Mouse (Mus musculus) natural killer cell, adult 2 months (primary cell): ENCODE data around the gene Anapc2.

ENCODE experiments used
- DNase-seq, 2 experiments: peaks; one replicate each; pipeline ENCODE4 v3.0.0; 2022; ENCODE audit warnings: low spot score in 2 of 2

Gene Anapc2

GRCm38 (mm10) chr2:25271827-25272511 is at the start of gene Anapc2, which contains the start of gene Ssna1:
Gene Anapc2, plus strand, starts transcription at chr2:25272478.
Gene Ssna1, minus strand, starts transcription at chr2:25272438.
- DNase-seq = peak; percentile 96 to 97

GRCm38 (mm10) chr2:25223681-25224491 is 48.4 kb upstream of the Anapc2 start:
- no peak for DNase-seq

- DNase-seq = no peak
Measured at GRCm38 (mm10) chr2:25224492-25224765, 47.8 kb upstream of the Anapc2 start, which contains the start of gene Tubb4b. Gene Tubb4b, minus strand, starts transcription at chr2:25224702.

GRCm38 (mm10) chr2:25224766-25225752 is 47.2 kb upstream of the Anapc2 start:
- peak; percentile 99 for DNase-seq

GRCm38 (mm10) chr2:25225811-25226379 is 46.4 kb upstream of the Anapc2 start:
- no peak for DNase-seq

GRCm38 (mm10) chr2:25226864-25227263 is 45.4 kb upstream of the Anapc2 start:
- no peak for DNase-seq

DNA sequence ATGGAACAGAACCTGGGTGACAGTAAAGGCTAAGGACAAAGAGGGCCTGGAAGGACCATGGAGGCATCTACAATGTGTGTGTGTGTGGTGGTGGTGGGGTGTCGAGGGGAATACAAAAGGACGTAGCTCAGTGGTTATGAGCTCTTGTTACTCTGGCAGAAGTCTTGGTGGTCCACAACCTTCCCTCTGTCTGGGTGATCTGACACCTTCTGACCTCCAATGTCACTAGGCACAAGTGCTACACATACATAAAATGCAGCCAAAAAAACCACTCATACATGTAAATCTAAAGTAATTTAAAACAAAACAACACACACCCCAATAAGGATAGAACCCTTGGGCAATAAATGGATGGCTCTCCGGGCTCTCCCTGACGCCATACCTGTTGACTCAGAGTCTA is 44.9 kb upstream of the Anapc2 start:
- DNase-seq = no peak

- peak; percentile 91 for DNase-seq
Measured at GRCm38 (mm10) chr2:25228431-25228889, 43.8 kb upstream of the Anapc2 start.

- no peak for DNase-seq
Measured at GRCm38 (mm10) chr2:25228995-25229530, 43.2 kb upstream of the Anapc2 start.

DNA sequence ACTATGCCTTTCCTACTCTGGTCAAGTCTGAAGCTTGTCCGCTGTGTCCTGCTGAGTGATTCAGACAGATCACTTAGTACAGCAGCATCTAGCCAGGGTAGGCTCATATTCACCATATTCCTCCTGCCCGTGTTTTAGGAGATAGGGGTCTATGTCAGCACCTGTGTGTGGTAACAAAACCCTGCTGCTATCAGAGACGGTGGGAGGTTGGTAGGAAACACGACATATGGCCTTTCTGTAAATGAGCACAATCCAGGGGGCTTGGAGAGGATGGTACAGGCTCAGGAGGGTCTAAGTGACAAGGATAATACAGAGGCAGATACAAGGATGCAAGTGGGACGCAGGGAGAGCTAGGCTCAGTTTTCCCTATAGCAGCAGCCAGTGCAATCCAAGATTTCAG is 42.7 kb upstream of the Anapc2 start:
- DNase-seq = no peak

- DNase-seq = no peak
Measured at GRCm38 (mm10) chr2:25230581-25230980, 41.7 kb upstream of the Anapc2 start.

GRCm38 (mm10) chr2:25231038-25231437 is 41.2 kb upstream of the Anapc2 start:
- no peak for DNase-seq

DNA sequence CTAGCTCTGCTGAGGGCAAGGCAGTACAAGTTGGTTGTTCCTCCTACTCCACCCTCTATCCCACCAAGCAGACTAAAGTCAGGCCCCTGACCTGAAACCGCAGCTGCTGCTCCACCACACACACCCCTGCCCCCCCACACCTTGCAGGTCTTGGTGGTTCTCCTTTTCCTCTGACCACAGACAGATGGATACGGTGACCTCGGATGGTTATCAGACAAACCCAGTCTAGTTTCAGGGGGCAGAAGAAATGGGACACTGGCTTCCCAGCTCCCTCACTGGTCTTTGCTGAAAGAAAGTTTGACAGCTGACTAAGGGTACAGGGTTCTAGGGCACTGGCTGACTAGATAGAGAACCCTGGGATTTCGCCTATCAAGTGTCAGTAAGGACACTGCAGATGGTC is 38.9 kb upstream of the Anapc2 start:
- DNase-seq = no peak

GRCm38 (mm10) chr2:25234050-25234449 is 38.2 kb upstream of the Anapc2 start, which contains the start of gene Slc34a3:
Gene Slc34a3, minus strand, starts transcription at chr2:25234364.
- DNase-seq = no peak

DNA sequence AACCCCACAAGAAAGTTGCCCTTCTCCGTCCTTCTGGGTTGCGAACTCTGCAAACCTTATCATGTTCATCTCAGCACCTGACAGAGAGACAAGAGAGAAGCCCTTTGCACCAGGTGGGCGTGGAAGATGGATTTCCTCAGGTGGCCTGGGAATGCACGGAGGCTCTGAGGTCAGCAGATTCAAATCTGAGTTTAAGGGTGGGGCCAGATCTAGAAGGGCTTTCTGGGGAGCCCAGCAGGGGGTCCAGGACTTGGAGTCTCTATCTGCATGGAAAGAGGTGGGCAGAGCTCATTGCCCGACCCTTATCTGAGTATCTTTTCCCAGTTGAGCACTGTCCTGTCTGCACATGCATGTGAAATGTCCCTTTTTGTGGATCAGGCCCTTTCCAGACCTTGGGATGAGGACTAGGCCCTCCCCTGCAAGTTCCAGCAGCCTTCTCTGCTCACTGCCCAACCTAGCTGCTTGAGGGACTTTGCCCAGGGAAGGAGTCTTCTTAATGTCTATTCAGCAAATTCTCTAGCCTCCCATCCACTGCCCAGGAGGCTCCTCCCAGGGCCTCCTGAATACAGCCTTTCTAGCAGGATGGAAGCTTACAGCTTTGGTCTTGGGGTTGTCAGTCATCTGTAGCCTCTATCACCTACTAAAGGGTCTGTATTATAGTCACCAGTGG is 37.6 kb upstream of the Anapc2 start:
- DNase-seq = no peak

- no peak for DNase-seq
Measured at GRCm38 (mm10) chr2:25236614-25237013, 35.7 kb upstream of the Anapc2 start, which contains the start of gene Rnf224. Gene Rnf224, minus strand, starts transcription at chr2:25236787.

- no peak for DNase-seq
Measured at GRCm38 (mm10) chr2:25237522-25237921, 34.8 kb upstream of the Anapc2 start.

DNA sequence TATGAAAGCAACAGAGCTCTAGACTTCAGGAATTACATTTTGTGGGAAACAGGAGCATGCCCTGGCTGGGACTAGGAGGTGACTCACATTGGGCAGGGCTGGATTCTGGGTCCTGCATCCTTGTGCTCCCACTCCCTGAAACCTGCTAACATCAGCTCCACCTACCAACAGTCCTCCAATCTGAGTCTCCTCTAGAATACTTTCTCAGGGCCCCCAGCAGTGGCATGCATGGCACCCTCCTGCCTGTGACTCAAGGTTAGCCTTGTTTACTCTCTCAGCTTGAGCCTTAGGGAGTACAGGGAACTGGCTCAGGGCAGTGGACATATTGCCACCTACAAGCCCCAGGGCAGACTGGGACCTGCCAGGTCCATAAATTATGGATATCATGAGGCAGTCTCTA is 34.2 kb upstream of the Anapc2 start:
- DNase-seq = no peak

DNA sequence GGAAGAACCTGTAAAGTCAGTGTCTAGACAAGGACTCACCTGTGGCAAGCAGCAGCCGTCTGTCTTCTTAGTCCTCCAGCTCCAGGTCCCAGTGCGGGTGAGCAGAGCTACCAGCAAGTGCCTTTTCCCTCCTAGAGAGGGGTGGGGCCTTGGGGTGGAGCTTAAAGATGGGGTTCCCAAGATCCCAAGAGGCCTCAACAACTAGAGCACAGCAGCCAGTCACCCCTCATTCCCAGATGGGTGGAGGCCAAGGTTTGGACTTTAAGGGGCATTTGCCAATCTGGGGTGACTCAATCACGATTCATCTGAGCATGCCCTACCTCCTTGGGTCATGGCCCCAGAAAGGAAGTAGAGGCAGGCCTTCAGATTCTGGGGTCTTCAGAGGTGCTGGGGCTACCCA is 32.5 kb upstream of the Anapc2 start:
- no peak for DNase-seq

GRCm38 (mm10) chr2:25240310-25240709 is 32.0 kb upstream of the Anapc2 start:
- no peak for DNase-seq
